Mouse (Mus musculus) cortical plate, adult 2 months (tissue): ENCODE measurements around the gene Ehmt1. TPM values are rescaled to one million over a fixed set of nuclear protein-coding genes. Genes with fewer than 3 reads are reported as not detected.
A peak's percentile ranks its signal among the peaks of the same experiment; 100 is the strongest.

Experiments
- H3K27ac ChIP-seq: fragments of 200-500 bp; 2 replicates; pipeline ENCODE4 v1.5.1; 2012; ENCODE audit warnings: low read length, control low read depth, inconsistent platforms; ENCODE audit not compliant: insufficient read depth
- H3K4me1 ChIP-seq: fragments of 200-500 bp; 2 replicates; pipeline ENCODE4 v1.6.1; 2011; ENCODE audit warnings: low read length; ENCODE audit not compliant: control insufficient read depth, insufficient read depth
- H3K4me3 ChIP-seq: fragments of 200-500 bp; 2 replicates; pipeline ENCODE4 v1.5.1; 2011; ENCODE audit warnings: mild to moderate bottlenecking, low read length, control low read depth; ENCODE audit not compliant: insufficient read depth
- CTCF ChIP-seq: fragments of 200-500 bp; IDR thresholded peaks from 2 replicates; pipeline ENCODE4 v1.5.1; 2011; ENCODE audit warnings: mild to moderate bottlenecking, control low read depth, low read length; ENCODE audit not compliant: insufficient read depth; ENCODE audit errors: extremely low read depth
- POLR2A ChIP-seq: fragments of 200-500 bp; IDR thresholded peaks from 2 replicates; pipeline ENCODE4 v1.6.1; 2011; ENCODE audit warnings: mild to moderate bottlenecking, low read length, control low read depth; ENCODE audit not compliant: insufficient read depth; ENCODE audit errors: extremely low read depth
- polyA plus RNA-seq: library from polyadenylated mRNA; depleted of rRNA; stranded (reverse); fragments of >200 nt; gene quantifications from 2 replicates; pipeline ENCODE4 v1.2.3, GENCODE M21; 2012

Gene Ehmt1
- polyA plus RNA-seq, 1 experiment: 52.6 TPM

DNA sequence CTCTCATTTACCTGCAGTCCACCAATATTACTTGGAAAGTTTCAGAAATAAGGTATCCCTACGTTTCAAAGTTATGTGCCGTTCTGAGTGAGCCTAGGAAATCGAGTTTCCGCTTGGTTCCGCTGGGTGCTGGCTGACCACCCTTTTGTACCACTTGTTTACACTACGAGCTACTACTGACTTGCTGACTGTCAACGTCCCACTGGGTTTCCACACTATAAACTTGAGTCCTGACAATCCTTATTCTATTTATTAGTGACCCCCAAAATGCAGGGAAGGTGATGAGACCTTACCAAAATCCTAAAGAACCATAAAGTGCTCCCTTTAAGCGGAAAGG, 393 bp upstream of the Ehmt1 start:
- H3K27ac ChIP-seq: peak overlapping the region; percentile 39; the same call in 1 of the 2 replicates
- no peak for TF ChIP-seq POLR2A
- TF ChIP-seq CTCF: no peak
- H3K4me1 ChIP-seq: peaks cover 5% of the 10 kb centered on the region; the same call in 1 of the 2 replicates
- H3K4me3 ChIP-seq: peak overlapping the region; percentile 80

DNA sequence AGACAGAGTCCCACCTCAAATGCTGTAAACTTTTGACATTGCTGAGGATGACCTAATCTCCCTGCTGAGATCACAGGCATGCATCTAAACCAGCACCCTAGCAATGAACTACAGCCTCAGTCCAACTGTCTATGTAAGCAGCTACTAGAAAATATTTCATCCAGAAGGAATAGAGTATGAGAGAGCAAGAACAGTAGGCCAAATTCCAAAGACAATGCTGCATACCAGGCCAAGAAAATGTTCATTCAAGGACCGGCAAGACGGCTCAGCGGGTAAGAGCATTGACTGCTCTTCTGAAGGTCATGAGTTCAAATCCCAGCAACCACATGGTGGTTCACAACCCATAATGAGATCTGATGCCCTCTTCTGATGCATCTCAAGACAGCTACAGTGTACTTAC, 4.7 kb downstream of the Ehmt1 start:
- Histone ChIP-seq H3K27ac (no peak overlapping the region), H3K4me1 (peaks cover 5% of the 10 kb centered on the region; the same call in 1 of the 2 replicates), H3K4me3 (no peak overlapping the region)
- TF ChIP-seq POLR2A (no peak), CTCF (no peak)

DNA sequence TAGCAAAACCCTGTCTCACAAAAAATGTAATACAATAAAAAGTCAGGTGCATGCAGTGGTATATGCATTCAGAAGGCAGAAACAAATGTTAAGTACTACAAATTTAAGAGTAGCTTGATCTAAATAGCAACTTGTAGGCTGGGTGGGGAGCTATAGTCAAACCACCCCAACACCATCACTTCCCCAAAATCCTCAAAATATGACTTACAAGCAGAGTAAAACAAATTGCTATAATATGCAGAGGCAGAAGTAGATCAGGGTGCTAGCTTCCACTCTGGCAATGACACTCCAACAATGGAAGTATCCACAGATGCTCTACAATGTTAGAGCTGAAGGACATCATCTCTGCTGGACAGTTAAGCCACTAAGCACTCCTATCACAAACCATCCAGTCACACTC, 6.8 kb downstream of the Ehmt1 start:
- Histone ChIP-seq H3K27ac (no peak overlapping the region), H3K4me1 (peaks cover 1% of the 10 kb centered on the region; the same call in 1 of the 2 replicates), H3K4me3 (no peak overlapping the region)
- no peak for TF ChIP-seq POLR2A
- TF ChIP-seq CTCF: no peak

DNA sequence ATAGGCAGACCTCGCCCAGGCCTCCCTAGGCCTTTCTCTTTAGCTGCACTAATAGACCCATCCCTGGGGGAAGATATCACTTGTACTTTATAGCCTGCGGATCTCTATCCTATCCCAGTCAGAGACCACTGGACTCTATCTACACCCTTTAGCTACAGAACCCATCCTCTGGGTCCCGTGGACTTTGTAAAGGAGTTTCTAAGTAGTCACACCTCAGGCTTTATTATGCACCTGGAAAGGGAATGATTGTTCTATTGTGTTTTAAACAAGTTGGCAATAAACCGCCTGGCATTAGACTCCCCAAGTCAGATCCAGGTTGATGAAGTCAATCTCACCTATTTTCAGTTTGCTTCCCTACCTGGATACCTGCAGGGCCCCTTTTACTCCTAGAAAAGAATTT, 7.2 kb downstream of the Ehmt1 start:
- Histone ChIP-seq H3K27ac (no peak overlapping the region), H3K4me1 (no peaks in the 10 kb centered on the region), H3K4me3 (no peak overlapping the region)
- TF ChIP-seq CTCF (no peak), POLR2A (no peak)

DNA sequence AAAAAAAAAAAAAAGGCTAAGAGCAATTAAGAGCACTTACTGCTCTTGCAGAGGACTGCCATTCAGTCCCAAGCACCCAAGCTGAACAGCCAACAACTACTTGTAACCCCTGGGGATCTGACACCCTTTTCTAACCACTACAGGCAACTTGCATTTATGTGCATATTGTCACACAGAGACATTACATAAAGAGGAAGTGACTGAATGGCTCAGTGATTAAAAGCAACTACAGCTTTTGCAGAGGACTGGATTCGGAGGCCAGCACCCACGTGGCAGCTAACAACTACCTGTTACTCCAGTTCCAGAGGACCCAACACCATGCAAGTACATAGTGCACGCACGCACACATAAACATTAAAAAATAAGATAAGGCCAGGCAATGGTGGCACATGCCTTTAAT, 8.9 kb downstream of the Ehmt1 start:
- TF ChIP-seq POLR2A: no peak
- no peak for TF ChIP-seq CTCF
- Histone ChIP-seq H3K4me1 (peaks cover 4% of the 10 kb centered on the region), H3K4me3 (no peak overlapping the region), H3K27ac (no peak overlapping the region)

DNA sequence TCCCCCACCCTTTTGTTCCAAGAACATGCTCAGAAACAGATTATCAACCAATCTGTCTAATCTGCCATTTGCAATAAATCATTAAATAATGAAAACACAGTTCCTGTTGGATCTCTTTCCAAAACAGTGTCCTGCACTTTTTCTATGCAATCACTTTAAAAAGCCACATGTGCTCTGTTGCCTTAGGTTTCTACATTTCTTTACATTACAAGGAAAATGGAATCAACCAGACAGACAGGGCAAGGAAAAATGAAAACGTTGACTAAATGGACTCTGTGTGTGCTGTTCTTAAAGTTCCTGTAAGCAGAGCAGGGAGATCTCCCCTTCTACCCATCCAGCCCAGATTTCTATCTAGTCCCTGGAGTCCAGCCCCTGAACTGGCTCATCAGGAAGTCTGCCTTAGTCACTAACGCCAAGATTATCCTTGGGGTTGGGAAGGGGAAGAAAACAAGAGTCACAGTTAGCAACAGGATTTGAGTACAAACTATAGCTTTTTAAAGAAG, 13.7 kb downstream of the Ehmt1 start:
- Histone ChIP-seq H3K27ac (no peak overlapping the region), H3K4me1 (peaks cover 5% of the 10 kb centered on the region), H3K4me3 (no peak overlapping the region)
- TF ChIP-seq CTCF: no peak
- TF ChIP-seq POLR2A: no peak

DNA sequence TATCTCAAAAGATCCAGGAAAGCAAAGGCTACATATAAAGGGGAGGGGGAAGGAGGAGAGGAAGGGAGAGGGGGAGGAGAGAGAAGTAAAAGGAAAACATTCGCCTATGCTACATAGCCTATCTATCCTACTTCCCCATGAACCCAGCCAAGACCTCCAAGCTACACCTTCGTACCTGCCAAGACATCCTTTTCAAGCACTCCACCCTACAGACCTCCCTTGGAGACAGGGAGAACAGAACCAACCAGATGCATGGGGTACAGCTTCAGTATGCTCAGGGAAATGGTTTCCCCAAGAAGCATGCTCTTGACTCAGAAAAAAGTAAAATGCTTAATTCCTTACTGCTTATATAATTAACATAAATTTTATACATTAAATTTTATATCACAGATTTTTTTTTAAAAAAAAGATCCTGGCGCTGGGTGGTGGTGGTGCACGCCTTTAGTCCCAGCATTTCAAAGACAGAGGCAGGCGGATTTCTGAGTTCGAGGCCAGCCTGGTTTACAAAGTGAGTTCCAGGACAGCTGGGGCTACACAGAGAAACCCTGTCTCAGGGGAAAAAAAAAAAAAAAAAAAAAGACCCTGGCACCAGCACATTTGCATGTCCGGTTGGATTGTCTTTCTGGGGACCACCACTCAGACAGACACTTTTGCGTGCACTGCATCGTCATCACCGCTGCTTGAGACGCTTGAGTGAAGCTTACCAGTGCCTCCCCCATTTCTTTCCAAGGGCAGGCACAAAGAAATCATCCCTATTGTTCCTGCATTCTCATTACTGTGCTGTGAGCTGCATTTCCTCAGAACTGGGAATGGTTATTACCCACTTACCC, 14.4 kb downstream of the Ehmt1 start:
- H3K27ac ChIP-seq: no peak overlapping the region
- peaks cover 5% of the 10 kb centered on the region for H3K4me1 ChIP-seq
- no peak overlapping the region for H3K4me3 ChIP-seq
- TF ChIP-seq CTCF (no peak), POLR2A (no peak)

DNA sequence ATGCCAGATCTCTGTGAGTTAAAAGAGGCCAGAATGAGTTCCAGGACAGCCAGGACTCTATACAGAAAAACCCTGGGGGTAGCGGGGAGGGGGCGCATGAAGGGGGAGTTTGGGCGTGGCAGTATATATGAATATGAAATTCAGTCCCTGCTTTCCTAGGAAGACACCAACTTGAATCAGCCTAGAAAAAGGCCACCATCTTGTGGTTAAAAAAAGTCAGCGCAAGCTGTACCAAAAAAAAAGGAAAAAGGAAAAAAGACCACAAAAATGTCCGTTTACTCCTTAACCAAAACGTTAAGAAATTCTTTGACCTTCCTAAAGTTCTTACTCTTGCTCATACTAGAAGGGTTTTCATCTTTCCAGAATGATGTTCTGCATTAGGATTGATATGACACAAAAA, 16.4 kb downstream of the Ehmt1 start:
- TF ChIP-seq CTCF: no peak
- no peak for TF ChIP-seq POLR2A
- H3K4me3 ChIP-seq: no peak overlapping the region
- no peak overlapping the region for H3K27ac ChIP-seq
- peaks cover 5% of the 10 kb centered on the region for H3K4me1 ChIP-seq

DNA sequence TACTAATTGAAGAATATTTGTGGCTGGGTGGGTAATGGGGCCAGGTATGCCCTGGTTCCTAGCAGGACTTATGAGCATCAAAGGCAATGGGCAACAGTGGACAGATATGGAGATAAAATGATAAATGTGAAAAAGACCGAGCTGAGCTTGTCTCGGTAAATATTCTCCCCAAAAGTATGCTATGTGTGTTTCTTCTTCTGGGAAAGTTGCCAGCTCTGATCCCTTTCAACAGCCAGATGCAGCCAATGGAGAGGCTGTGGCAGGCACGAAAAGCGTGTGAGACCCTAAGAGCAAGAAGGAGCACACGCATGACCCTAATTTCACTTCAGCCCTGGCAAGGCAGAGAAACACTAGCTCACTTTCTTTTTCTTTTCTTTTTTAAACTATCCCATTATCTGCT, 18.4 kb downstream of the Ehmt1 start:
- TF ChIP-seq POLR2A (no peak), CTCF (no peak)
- Histone ChIP-seq H3K4me1 (peaks cover 4% of the 10 kb centered on the region; the same call in 1 of the 2 replicates), H3K4me3 (no peak overlapping the region), H3K27ac (no peak overlapping the region)

DNA sequence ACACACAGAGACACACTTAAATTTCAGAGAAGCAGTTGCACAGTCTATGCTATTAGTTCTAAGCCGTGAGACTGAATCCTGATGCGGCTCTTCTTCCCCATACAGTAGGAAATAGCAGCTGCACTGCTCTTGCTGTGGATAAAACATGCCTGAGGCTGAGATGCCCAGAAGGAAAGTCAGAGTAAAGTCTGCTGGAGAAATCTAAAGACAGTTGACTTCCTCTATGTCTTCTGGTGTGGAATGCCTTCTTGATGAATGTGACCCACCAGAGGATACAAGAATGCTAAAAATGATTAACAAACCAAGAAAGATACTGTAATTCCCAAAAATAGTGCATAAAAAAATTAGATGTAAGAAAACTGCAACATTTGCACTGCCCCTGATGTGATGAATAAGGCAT, 20.1 kb downstream of the Ehmt1 start:
- TF ChIP-seq CTCF (no peak), POLR2A (no peak)
- H3K4me3 ChIP-seq: no peak overlapping the region
- no peak overlapping the region for H3K27ac ChIP-seq
- no peaks in the 10 kb centered on the region; the same call in 1 of the 2 replicates for H3K4me1 ChIP-seq
